Mouse (Mus musculus) frontal cortex, adult 2 months (tissue): Measurements from ENCODE around the gene Arl15. TPM values are rescaled to one million over a fixed set of nuclear protein-coding genes. Genes with fewer than 3 reads are reported as not detected.

Experiments used
- DNase-seq, 2 experiments: peaks; one replicate each; pipeline ENCODE4 v3.0.0; 2022; ENCODE audit warnings: low spot score in 1 of 2; ENCODE audit errors: extremely low spot score in 1 of 2
- polyA plus RNA-seq: library from polyadenylated mRNA; depleted of rRNA; stranded (reverse); fragments of >200 nt; gene quantifications from 2 replicates; pipeline ENCODE4 v1.2.3, GENCODE M21; 2012

The Arl15 gene
- polyA plus RNA-seq, 1 experiment = 17.3 TPM

GRCm38 (mm10) chr13:113975722-113976121 is 181.4 kb downstream of the Arl15 start:
- no peak for DNase-seq

DNA sequence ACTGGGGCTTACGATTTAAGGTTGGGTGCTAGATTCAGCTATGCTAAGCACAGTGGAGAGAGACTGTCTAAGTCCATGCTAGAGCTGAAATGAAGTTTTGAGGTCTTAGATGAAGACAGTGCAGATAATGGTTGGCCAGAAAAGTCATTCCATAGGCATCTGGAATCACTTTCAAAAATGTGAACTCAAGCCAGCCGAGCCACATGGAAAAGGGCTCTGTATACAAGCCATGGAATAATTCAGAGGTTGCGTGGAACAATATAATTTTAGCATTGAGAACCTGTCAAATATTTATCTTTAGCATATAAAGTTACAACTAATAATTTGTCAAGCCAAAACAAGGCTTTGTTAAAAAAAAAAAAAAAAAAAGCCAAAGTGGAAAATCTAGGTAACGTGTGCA is 182.6 kb downstream of the Arl15 start:
- DNase-seq = no peak

DNA sequence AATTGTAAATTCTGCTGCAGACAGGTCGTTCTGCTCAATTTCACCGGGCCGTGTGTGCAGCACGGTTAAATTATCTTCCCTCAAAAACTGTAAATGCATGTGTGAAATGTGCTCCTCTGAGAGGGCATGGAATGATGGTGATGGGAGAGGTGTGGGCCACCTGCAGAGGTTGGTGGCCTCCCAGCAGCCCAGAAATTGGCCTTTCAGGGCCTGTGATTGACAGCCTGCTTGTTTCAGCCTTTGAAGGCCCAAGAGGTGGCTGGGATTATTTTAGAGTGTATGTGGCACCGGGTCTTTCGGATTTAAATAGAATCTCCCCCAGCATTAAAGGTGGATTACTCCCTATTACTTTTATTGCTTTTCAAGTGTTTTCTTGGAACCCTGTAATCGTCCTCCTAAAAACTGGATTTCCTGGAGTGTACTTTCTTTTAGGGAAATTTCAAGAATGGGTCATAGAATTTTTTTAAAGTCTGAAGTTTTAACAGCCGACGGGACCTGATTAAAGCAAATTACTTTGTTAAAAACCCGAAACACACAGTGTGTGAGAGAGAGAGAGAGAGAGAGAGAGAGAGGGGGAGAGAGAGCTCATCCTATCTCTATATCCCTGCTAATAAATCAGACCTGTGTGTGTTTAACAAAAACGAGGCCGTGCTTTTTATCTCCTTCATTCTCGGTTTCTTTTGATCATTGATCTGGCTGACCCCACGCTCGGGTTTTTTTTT is 186.6 kb downstream of the Arl15 start:
- no peak for DNase-seq

DNA sequence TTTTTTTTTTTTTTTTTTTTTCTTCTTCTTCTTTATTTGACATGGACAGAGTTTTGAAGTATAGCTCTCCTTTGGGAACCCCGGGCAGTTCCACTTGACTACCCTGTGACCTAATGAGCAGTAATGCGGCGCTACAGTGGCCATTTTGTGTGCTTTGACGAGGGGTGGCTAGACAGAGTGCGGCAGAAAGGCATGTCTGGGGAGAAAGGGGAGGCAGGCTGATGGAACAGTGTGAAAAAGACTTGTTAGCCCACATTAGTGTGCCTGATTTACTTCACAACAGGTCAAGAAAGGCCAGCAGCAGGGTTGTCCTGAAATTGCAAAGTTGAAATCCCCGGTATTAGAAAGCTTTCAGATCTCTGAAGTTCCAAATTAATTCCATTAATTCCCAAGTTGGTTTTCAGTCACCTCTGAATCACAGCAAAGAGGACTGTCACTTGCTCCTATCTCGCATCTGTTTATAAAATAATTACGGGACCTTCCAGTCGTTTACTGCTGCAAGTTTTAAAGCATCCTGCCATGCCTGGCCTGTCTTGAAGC is 187.2 kb downstream of the Arl15 start:
- DNase-seq = no peak

- no peak for DNase-seq
Measured at GRCm38 (mm10) chr13:113983633-113984032, 189.3 kb downstream of the Arl15 start.

DNA sequence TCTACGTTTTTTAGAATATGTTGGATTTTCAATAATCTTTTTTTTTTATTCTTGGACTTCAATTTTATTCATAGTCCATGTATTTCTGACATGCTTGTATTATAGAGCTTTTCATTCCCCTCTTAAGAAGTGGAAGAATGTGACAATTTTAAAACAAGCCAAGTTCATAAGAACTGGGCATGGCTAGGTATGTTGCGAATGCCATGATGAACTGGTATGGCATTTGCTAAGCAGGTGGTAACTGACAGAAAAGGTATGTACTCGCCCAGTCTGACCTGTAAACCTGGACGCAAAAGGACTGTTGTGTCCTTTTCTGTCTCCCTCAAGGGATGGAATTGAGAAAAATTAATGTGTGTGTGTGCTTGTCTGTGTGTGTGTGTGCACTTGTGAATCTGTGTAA is 190.2 kb downstream of the Arl15 start:
- DNase-seq = no peak

GRCm38 (mm10) chr13:113986864-113987562 is 192.7 kb downstream of the Arl15 start:
- peak in 1 of 2 experiments; percentile 24 for DNase-seq

- DNase-seq = no peak
Measured at GRCm38 (mm10) chr13:113990247-113990646, 195.9 kb downstream of the Arl15 start.

DNA sequence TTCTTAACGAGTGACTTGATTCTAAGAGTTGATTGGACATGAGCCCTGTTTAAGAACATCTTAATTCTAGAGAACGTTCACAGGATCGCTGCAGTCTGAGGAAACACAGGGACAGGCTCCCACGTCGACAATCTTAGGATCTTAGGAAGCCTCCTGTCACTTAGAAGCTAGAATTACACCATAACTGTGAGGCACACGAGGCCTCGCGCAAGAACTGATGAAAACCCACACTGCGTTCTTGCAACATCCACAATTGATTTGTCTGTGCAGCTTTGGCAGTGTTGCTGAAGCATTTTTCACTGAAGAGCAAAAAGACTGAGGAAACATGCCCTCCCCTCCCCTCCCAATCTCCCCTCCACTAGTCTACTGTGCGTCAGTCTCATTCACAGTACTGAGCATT is 196.4 kb downstream of the Arl15 start:
- peak in 1 of 2 experiments; percentile 37 for DNase-seq

DNA sequence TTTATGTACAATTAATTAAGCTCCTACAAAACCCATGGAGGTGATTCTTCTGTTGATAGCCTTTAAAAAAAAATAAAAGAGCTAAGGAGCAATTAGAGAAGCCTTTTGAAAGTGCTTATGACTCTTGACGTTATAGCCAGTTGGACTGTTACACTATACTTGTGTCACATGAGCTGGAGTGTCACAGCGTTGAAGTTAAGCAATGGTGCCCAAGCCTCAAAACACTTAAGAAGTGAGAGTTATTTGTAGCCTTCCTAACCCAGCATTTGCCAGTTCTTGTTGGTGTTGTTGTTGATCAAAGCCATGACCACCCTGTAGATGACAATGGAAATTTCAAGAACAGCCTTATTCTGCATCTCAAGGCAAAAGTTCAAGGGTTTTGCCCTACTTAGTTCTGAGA is 198.8 kb downstream of the Arl15 start:
- no peak for DNase-seq

- DNase-seq = no peak
Measured at GRCm38 (mm10) chr13:113994586-113994985, 200.3 kb downstream of the Arl15 start.

DNA sequence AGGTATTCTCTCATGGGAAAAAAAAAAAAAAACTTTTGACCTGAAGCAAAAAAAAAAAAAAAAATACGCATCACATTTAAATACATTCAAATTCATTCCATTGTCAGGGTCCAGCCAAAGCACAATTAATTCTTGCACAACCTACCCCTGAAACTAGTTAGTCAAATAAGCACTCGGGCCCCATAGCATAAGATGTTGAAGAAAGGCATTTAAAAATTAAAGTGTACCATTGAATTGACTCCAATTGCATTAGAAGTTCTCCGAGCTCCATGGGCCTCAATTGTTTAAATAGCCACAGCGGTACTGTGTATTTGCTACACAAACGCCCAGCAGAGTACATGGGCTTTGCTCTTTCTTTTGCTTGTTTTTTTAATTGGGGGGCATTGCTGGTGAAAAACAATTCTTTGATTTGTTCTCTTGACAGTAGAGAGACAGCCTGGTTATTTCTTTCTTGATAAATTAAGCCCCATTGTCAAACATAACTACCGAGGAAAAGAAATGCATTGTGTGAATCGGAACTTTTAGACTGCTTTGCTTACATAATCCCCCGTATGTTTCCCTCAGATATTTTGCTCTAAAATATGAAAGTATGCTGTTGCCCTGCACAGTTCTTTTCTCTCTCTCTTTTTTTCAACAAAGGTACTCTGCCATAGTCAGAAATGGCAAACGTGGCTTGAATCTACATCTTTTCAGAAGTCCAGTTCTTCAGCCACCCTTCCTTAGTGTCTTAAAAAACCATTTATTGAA is 201.4 kb downstream of the Arl15 start:
- DNase-seq = no peak

GRCm38 (mm10) chr13:113998811-113999210 is 204.5 kb downstream of the Arl15 start:
- no peak for DNase-seq

GRCm38 (mm10) chr13:114003463-114003862 is 209.2 kb downstream of the Arl15 start:
- DNase-seq = no peak

- DNase-seq = no peak
Measured at GRCm38 (mm10) chr13:114004191-114004590, 209.9 kb downstream of the Arl15 start.

DNA sequence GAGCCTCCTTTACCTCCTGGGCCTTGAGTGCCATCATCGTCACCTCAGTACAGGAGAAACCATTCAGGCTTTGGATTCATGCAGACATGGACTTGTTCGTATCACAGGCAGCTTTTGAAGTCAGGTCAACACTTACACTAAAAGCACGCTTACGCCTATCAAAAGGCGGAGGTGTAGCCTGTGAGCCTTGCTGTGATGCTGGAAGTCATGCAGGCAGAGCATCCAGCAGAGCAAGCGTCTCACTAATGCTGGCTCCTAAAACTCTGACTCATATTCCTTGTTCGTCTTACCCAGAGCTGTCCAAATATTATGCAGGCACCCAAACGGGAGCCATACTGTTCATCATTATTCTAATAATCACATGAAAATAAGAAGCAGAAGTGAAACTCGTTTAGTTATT is 215.5 kb downstream of the Arl15 start:
- no peak for DNase-seq

DNA sequence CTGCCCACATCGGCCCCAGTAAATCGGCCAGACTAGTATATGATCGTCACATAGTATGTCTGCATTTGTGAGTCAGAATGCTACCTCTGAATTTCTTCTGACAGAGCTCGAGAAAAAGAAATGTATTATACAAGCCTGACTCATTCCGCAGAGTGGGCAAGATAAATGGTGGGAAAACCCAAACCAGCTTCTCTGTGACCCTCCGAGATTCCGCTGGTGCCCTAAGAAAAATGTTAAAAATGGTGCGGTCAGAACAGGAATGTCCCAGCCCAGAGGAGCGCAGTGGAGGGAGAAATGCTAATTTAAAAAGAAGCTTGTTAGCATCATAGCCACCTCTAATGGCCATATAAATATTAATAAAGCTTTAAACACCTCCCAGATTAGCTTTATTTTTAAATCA is 216.2 kb downstream of the Arl15 start:
- no peak for DNase-seq

DNA sequence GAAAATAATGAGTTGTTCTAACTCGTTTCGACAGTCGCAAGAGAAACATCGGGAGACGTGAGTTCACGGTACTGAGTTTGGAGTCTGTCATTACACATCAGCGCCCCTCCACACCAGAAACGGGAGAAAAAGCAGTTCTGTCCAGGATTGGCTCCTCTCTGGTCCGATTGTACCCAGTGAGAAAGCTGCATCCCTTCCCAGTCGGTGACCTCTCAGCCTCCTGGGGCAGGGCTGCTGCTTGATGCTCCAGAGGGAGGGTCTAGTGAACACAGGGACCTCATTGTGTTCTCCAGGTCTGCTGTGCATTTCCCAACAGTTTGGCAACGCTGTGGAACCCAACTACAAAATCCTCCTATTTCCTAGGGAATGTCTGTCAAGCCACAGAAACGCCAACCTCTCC is 216.7 kb downstream of the Arl15 start:
- no peak for DNase-seq

DNA sequence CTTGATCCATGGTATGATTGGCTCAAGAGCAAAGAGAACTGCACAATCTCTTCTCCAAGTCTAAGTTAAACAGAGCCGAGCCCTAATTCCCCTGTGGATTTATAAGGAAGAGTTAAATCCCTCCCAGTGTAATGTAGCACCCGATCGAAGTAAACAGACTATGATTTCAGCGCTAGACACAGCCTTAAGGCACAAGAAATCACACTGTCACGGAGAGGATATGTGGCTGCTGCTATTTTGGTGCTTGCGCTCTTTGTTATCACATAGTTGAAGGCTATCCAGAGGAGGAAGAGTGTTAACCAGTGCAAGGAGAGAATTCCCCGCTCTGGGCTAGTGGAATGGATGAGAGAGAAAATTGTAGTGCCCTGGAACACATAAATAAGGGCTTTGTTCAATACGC is 223.6 kb downstream of the Arl15 start:
- DNase-seq = no peak

DNA sequence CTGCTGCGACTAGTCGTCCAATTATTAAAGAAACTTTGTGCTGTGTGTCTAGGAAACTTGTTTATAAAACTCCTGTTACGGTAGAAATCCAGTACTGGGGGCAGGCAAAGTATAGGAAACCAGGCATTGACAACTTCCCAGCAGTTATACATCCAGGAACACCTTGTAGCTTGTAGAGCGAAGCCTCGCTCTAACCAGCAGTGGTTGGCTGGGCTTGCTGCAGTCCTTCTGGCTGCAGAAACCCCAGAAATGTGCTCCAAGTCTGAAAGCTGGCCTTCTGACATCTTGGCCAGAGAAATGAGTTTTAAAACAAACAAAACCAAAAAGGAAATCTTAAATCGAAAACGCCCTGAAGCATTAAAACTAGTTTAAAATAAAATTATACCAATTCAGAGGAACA is 229.2 kb downstream of the Arl15 start:
- no peak for DNase-seq

DNA sequence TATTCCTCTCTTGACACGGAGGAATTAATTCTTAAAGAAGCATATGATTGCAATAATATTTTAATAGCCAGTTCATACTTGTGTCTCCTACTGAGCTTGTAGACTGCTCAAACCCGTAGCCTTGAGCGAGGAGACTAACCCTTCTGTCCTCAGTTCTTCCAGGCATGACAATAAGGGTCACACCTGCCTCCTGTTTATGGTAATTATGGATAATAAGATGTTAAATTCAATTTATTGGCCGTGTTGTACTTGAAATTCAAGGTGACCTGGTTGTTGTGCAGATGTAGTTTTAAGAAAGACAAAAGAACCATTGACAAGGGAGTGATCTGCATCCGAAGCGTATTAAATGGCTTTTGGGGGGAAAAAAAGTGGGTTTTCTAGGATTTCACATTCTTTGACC is 232.0 kb downstream of the Arl15 start:
- DNase-seq = no peak
